11 mouse cellular contexts compared by ENCODE assay signal in genomic region chr9:46011094-46011970, GRCm38 (mm10). TPM values are rescaled to one million over a fixed set of nuclear protein-coding genes. Genes with fewer than 3 reads are reported as not detected.
DNase-seq lines count a peak whose midpoint lies in the region; ATAC-seq and TF ChIP-seq lines count a peak whose summit lies in the region.
"Had no signal": no experiment of that assay in that cellular context is flagged by ENCODE, and none has a peak within 500 bp of the region (broad histone marks: within the 10 kb centered on the region; RNA-seq: fewer than 3 reads in every experiment).

No protein-coding gene starts in this region.

- H3K4me2 ChIP-seq in heart, embryonic 15.5 days: peak overlapping the region; percentile 85
- peak overlapping the region; percentile 90 for H3K4me2 ChIP-seq in CH12.LX (ENCODE audit: insufficient read depth, low read depth, poor library complexity, severe bottlenecking)
- H3K4me2 ChIP-seq in forebrain, embryonic 11.5 days (ENCODE audit: low read depth, low read length, severe bottlenecking): peak overlapping the region; percentile 73
- peak overlapping the region; percentile 94 for H3K4me2 ChIP-seq in liver, embryonic 13.5 days

- ATAC-seq in heart, embryonic 15.5 days (replicated peaks; ENCODE audit: insufficient number of reproducible peaks, insufficient read depth, low FRiP score, low read depth): no peak
- no peak for ATAC-seq in forebrain, embryonic 11.5 days (replicated peaks; ENCODE audit: low FRiP score)
- ATAC-seq in liver, embryonic 13.5 days (ENCODE audit: low read depth): peak; percentile 27; the same call in 1 of the 2 replicates

- peaks cover 39% of the 10 kb centered on the region for H3K4me1 ChIP-seq in heart, embryonic 15.5 days (replicated peaks)
- H3K4me1 ChIP-seq in CH12.LX (ENCODE audit: control insufficient read depth in 1 of 2, insufficient read depth in 2 of 2): peaks cover 23 to 66% of the 10 kb centered on the region in 2 experiments
- peaks cover 20% of the 10 kb centered on the region for H3K4me1 ChIP-seq in forebrain, embryonic 11.5 days (replicated peaks; ENCODE audit: control insufficient read depth, insufficient read depth, low read length)
- peaks cover 69% of the 10 kb centered on the region for H3K4me1 ChIP-seq in liver, embryonic 13.5 days (replicated peaks)

- 47% methylated on average over 3 of the region's 3 CpGs for WGBS in heart, embryonic 15.5 days
- 61% methylated on average over 3 of the region's 3 CpGs for WGBS in forebrain, embryonic 11.5 days
- WGBS in liver, embryonic 13.5 days (ENCODE audit: insufficient replicate concordance): 19% methylated on average over 3 of the region's 3 CpGs

- peak overlapping the region; percentile 82 for H3K4me3 ChIP-seq in heart, embryonic 15.5 days
- H3K4me3 ChIP-seq in CH12.LX (replicated peaks in 1 of 3; ENCODE audit: low read depth in 2 of 3, low read length in 2 of 3, poor library complexity in 1 of 3): peak overlapping the region; percentile 62 to 92 (median 71)
- H3K4me3 ChIP-seq in forebrain, embryonic 11.5 days (ENCODE audit: low read depth, low read length): peak overlapping the region; percentile 97; the same call in 1 of the 2 replicates
- peak overlapping the region; percentile 86 for H3K4me3 ChIP-seq in liver, embryonic 13.5 days (replicated peaks)

- peaks cover 26% of the 10 kb centered on the region for H3K79me2 ChIP-seq in CH12.LX (replicated peaks; ENCODE audit: control insufficient read depth, extremely low read depth, insufficient read depth, poor library complexity, severe bottlenecking)

- TF ChIP-seq EP300 in CH12.LX (IDR thresholded peaks at IDR 0.05; ENCODE audit: low read length): no peak

- TF ChIP-seq POLR2A in CH12.LX (IDR thresholded peaks at IDR 0.05; ENCODE audit: low read depth, low read length): no peak

- peak overlapping the region; percentile 93 for H3K27ac ChIP-seq in heart, embryonic 15.5 days
- H3K27ac ChIP-seq in CH12.LX (ENCODE audit: insufficient read depth, low read depth): 0 out of 2 replicates have a peak overlapping the region, but pooled peaks have one; percentile 23
- H3K27ac ChIP-seq in forebrain, embryonic 11.5 days (ENCODE audit: low read depth, low read length): no peak overlapping the region
- H3K27ac ChIP-seq in liver, embryonic 13.5 days: peak overlapping the region; percentile 22; the same call in 1 of the 2 replicates

- H3K9ac ChIP-seq in heart, embryonic 15.5 days: peak overlapping the region; percentile 99; the same call in 1 of the 2 replicates
- peak overlapping the region; percentile 64 for H3K9ac ChIP-seq in CH12.LX (ENCODE audit: insufficient read depth, low read depth)
- H3K9ac ChIP-seq in forebrain, embryonic 11.5 days (ENCODE audit: low read length): no peak overlapping the region; the same call in 1 of the 2 replicates
- H3K9ac ChIP-seq in liver, embryonic 13.5 days: peak overlapping the region; percentile 89

- dilution Hi-C loops in CH12.LX (cut with MboI; ENCODE audit: extremely low pct_ligation_motif_present, extremely low pct_unique_long_range_greater_than_20kb, low sequenced_read_pairs): no loop called here

- no peak for TF ChIP-seq RAD21 in CH12.LX (IDR thresholded peaks at IDR 0.05; ENCODE audit: low read depth, low read length)

- intact Hi-C loops in heart, postnatal 36 days (cut with DNase I): loop anchor here (5.0 kb wide), 1 partner anchor 51 kb away; no protein-coding TSS in a partner anchor

- in situ Hi-C loops in CH12.LX (cut with MboI; ENCODE audit: low pct_ligation_motif_present, low pct_unique_long_range_greater_than_20kb, low sequenced_read_pairs): no loop called here

- TF ChIP-seq CTCF in CH12.LX (conservative IDR thresholded peaks at IDR 0.05 in 1 of 2, IDR thresholded peaks at IDR 0.05 in 1 of 2; ENCODE audit: low read depth in 2 of 2, low read length in 2 of 2): no peak

- no peaks in the 10 kb centered on the region for H3K27me3 ChIP-seq in heart, embryonic 15.5 days
- no peaks in the 10 kb centered on the region for H3K27me3 ChIP-seq in CH12.LX (replicated peaks)
- no peaks in the 10 kb centered on the region for H3K27me3 ChIP-seq in forebrain, embryonic 11.5 days (ENCODE audit: control insufficient read depth, insufficient read depth, low read length)
- no peaks in the 10 kb centered on the region for H3K27me3 ChIP-seq in liver, embryonic 13.5 days
- H3K27me3 ChIP-seq: Patski had no signal

- H3K36me3 ChIP-seq in heart, embryonic 15.5 days: no peaks in the 10 kb centered on the region
- peaks cover 0 to 5% of the 10 kb centered on the region in 2 experiments for H3K36me3 ChIP-seq in CH12.LX (replicated peaks in 1 of 2; ENCODE audit: control insufficient read depth in 1 of 2, insufficient read depth in 1 of 2, low read length in 1 of 2)
- no peaks in the 10 kb centered on the region for H3K36me3 ChIP-seq in forebrain, embryonic 11.5 days (ENCODE audit: control insufficient read depth, insufficient read depth, low read length)
- no peaks in the 10 kb centered on the region for H3K36me3 ChIP-seq in liver, embryonic 13.5 days

- no peaks in the 10 kb centered on the region for H3K9me3 ChIP-seq in heart, embryonic 15.5 days (replicated peaks)
- H3K9me3 ChIP-seq in CH12.LX (replicated peaks; ENCODE audit: low read length): no peaks in the 10 kb centered on the region
- no peaks in the 10 kb centered on the region for H3K9me3 ChIP-seq in forebrain, embryonic 11.5 days (ENCODE audit: control insufficient read depth, low read length)
- no peaks in the 10 kb centered on the region for H3K9me3 ChIP-seq in liver, embryonic 13.5 days (replicated peaks)

- DNase-seq in heart, postnatal 36 days: no peak
- DNase-seq in CH12.LX (ENCODE audit: extremely low read depth): no peak
- DNase-seq in forebrain, embryonic 11.5 days (ENCODE audit: low spot score): no peak
- DNase-seq in liver, embryonic 13.5 days: no peak
- DNase-seq in right cerebral cortex, adult 18-20 months: no peak
- no peak for DNase-seq in cerebellum, postnatal 10 days
- DNase-seq in urinary bladder, postnatal 14 days (ENCODE audit: low spot score): no peak
- DNase-seq: cerebellum, postnatal 36 days; right cerebral cortex, postnatal 4 days had no signal

TF ChIP-seq in CH12.LX, 34 proteins besides CTCF, POLR2A, EP300 and RAD21:
- TF ChIP-seq TBP (conservative IDR thresholded peaks at IDR 0.05; ENCODE audit: low read depth, low read length): no peak
- TF ChIP-seq ZC3H11A (IDR thresholded peaks at IDR 0.05; ENCODE audit: low read depth, low read length): no peak
- TF ChIP-seq ZKSCAN1 (IDR thresholded peaks at IDR 0.05; ENCODE audit: borderline replicate concordance, low read depth, low read length): no peak
- TF ChIP-seq ZNF384 (IDR thresholded peaks at IDR 0.05; ENCODE audit: low read depth, low read length): no peak
- no peak for TF ChIP-seq JUND (conservative IDR thresholded peaks at IDR 0.05; ENCODE audit: low read depth, low read length)
- no peak for TF ChIP-seq NELFE (IDR thresholded peaks at IDR 0.05; ENCODE audit: low read depth, low read length)
- TF ChIP-seq UBTF (IDR thresholded peaks at IDR 0.05; ENCODE audit: low read depth, low read length): no peak
- no peak for TF ChIP-seq RCOR1 (conservative IDR thresholded peaks at IDR 0.05; ENCODE audit: low read depth, low read length)
- TF ChIP-seq SIN3A (IDR thresholded peaks at IDR 0.05; ENCODE audit: low read length): no peak
- TF ChIP-seq CHD1 (IDR thresholded peaks at IDR 0.05; ENCODE audit: low read depth, low read length): no peak
- no peak for TF ChIP-seq HCFC1 (IDR thresholded peaks at IDR 0.05; ENCODE audit: low read depth, low read length)
- no peak for TF ChIP-seq USF2 (conservative IDR thresholded peaks at IDR 0.05; ENCODE audit: low read depth, low read length)
- no peak for TF ChIP-seq MYC (IDR thresholded peaks at IDR 0.05; ENCODE audit: low read depth, low read length)
- no peak for TF ChIP-seq GABPA (IDR thresholded peaks at IDR 0.05; ENCODE audit: insufficient replicate concordance, low read depth, low read length)
- TF ChIP-seq MEF2A (IDR thresholded peaks at IDR 0.05; ENCODE audit: borderline replicate concordance, low read depth, low read length): no peak
- no peak for TF ChIP-seq E2F4 (IDR thresholded peaks at IDR 0.05; ENCODE audit: insufficient replicate concordance, low read depth, low read length)
- no peak for TF ChIP-seq ZMIZ1 (IDR thresholded peaks at IDR 0.05; ENCODE audit: low read depth, low read length)
- no peak for TF ChIP-seq ETS1 (conservative IDR thresholded peaks at IDR 0.05; ENCODE audit: low read depth, low read length)

RNA-seq across cellular contexts. Expression of gene Pafah1b2, which starts 1.2 kb away (rescaled TPM):
- polyA plus RNA-seq in heart, embryonic 15.5 days (2015; fragmentation: Nextera tagmentation; extraction: Ambion mirVana): 105 and 124 TPM in 2 replicates
- 10 to 100 TPM; 48.1 to 50.0 TPM for total RNA-seq in heart, postnatal 36 days (2021)
- total RNA-seq in CH12.LX (2012; rRNA removed) (94.8 and 117 TPM in 2 replicates), CH12.LX (2014; rRNA removed) (109 and 125 TPM in 2 replicates)
- polyA plus RNA-seq in CH12.LX (2012; ENCODE audit: insufficient read length, low read depth): 122 and 130 TPM in 2 replicates
- polyA plus RNA-seq in forebrain, embryonic 11.5 days (2014; fragmentation: Nextera tagmentation; extraction: Ambion mirVana): 274 and 277 TPM in 2 replicates
- polyA plus RNA-seq in liver, embryonic 13.5 days (2015; fragmentation: Nextera tagmentation; extraction: Ambion mirVana): 80.3 and 92.8 TPM in 2 replicates

RNA-seq across cellular contexts. Expression of gene Sik3, which starts 1.3 kb away (rescaled TPM):
- 11.7 and 14.4 TPM in 2 replicates for polyA plus RNA-seq in heart, embryonic 15.5 days (2015; fragmentation: Nextera tagmentation; extraction: Ambion mirVana)
- 10 to 100 TPM; 75.9 to 76.1 TPM for total RNA-seq in heart, postnatal 36 days (2021)
- total RNA-seq in CH12.LX (2012; rRNA removed) (17.4 and 21.4 TPM in 2 replicates), CH12.LX (2014; rRNA removed) (13.6 and 14.9 TPM in 2 replicates)
- 28.0 and 29.8 TPM in 2 replicates for polyA plus RNA-seq in CH12.LX (2012; ENCODE audit: insufficient read length, low read depth)
- polyA plus RNA-seq in forebrain, embryonic 11.5 days (2014; fragmentation: Nextera tagmentation; extraction: Ambion mirVana): 11.3 TPM in 2 replicates
- polyA plus RNA-seq in liver, embryonic 13.5 days (2015; fragmentation: Nextera tagmentation; extraction: Ambion mirVana): 2.4 and 2.8 TPM in 2 replicates

RNA-seq across cellular contexts. Expression of gene Sidt2, which starts 56.3 kb away (rescaled TPM):
- polyA plus RNA-seq in heart, embryonic 15.5 days (2015; fragmentation: Nextera tagmentation; extraction: Ambion mirVana): 31.4 and 41.7 TPM in 2 replicates
- total RNA-seq in heart, postnatal 36 days (2021): 10 to 100 TPM; 79.7 to 89.1 TPM
- total RNA-seq in CH12.LX (2012; rRNA removed) (41.0 and 47.8 TPM in 2 replicates), CH12.LX (2014; rRNA removed) (36.4 and 38.9 TPM in 2 replicates)
- 110 and 143 TPM in 2 replicates for polyA plus RNA-seq in CH12.LX (2012; ENCODE audit: insufficient read length, low read depth)
- polyA plus RNA-seq in forebrain, embryonic 11.5 days (2014; fragmentation: Nextera tagmentation; extraction: Ambion mirVana): 21.2 and 28.5 TPM in 2 replicates
- polyA plus RNA-seq in liver, embryonic 13.5 days (2015; fragmentation: Nextera tagmentation; extraction: Ambion mirVana): 17.7 and 19.6 TPM in 2 replicates
